5 mouse cellular contexts compared by ENCODE assay signal in the genomic region with DNA sequence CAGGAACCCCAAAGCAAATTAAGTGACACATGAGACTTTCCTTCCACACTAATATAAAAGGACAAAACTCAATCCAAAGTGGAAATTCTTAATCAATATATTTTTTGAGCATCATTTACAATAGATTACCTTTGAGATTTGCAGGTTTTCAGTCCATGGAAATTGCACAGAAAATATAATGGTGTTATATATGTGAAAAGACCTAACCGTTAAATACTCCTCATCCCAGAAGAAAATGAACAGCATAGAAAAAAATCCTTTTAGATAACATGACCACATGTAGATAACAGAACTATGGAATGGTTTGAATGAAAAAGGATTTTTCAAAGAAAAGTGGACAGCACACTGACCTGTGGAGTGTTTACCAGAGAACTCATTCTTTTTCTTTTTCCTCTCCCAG. TPM values are rescaled to one million over a fixed set of nuclear protein-coding genes. Genes with fewer than 3 reads are reported as not detected.
A peak's percentile ranks its signal among the peaks of the same experiment; 100 is the strongest.
DNase-seq lines count a peak whose midpoint lies in the region; ATAC-seq lines count a peak whose summit lies in the region.
"Not testable (repeated sequence)": the region's sequence is repeated elsewhere in the genome, so short reads cannot be mapped to it uniquely, and the experiment has no call there.
"Had no signal": no experiment of that assay in that cellular context is flagged by ENCODE, and none has a peak within 500 bp of the region (broad histone marks: within the 10 kb centered on the region; RNA-seq: fewer than 3 reads in every experiment).

No protein-coding gene starts in this region.

- 93% methylated on average over 1 of the region's 1 CpGs for WGBS in embryonic facial prominence, embryonic 13.5 days
- WGBS in forebrain, embryonic 12.5 days = 95% methylated on average over 1 of the region's 1 CpGs
- 93% methylated on average over 1 of the region's 1 CpGs for WGBS in hindbrain, embryonic 11.5 days
- WGBS in liver, embryonic 11.5 days = 92% methylated on average over 1 of the region's 1 CpGs

- not testable (repeated sequence) for H3K27ac ChIP-seq in embryonic facial prominence, embryonic 13.5 days; forebrain, embryonic 12.5 days; hindbrain, embryonic 11.5 days (ENCODE audit: low read depth, low read length); liver, embryonic 11.5 days (ENCODE audit: low read depth, low read length)

- peak; percentile 53; the same call in 1 of the 2 replicates for ATAC-seq in embryonic facial prominence, embryonic 13.5 days (ENCODE audit: insufficient number of reproducible peaks, insufficient read depth, low FRiP score, low TSS enrichment, low read depth)
- 0 out of 2 replicates have a peak, but pooled peaks have one; percentile 33 for ATAC-seq in forebrain, embryonic 12.5 days (ENCODE audit: low FRiP score)
- peak; percentile 38 for ATAC-seq in hindbrain, embryonic 11.5 days (ENCODE audit: low FRiP score)
- 0 out of 2 replicates have a peak, but pooled peaks have one; percentile 33 for ATAC-seq in liver, embryonic 11.5 days (replicated peaks; ENCODE audit: low FRiP score)

- not testable (repeated sequence) for H3K9ac ChIP-seq in embryonic facial prominence, embryonic 13.5 days; forebrain, embryonic 12.5 days; hindbrain, embryonic 11.5 days (ENCODE audit: low read depth, low read length); liver, embryonic 11.5 days (ENCODE audit: low read depth, low read length)

- H3K27me3 ChIP-seq in embryonic facial prominence, embryonic 13.5 days; forebrain, embryonic 12.5 days; hindbrain, embryonic 11.5 days (ENCODE audit: control insufficient read depth, insufficient read depth, low read length); liver, embryonic 11.5 days (replicated peaks; ENCODE audit: control insufficient read depth, insufficient read depth, low read length): not testable (repeated sequence)

- H3K4me1 ChIP-seq in embryonic facial prominence, embryonic 13.5 days; forebrain, embryonic 12.5 days; hindbrain, embryonic 11.5 days (replicated peaks; ENCODE audit: control insufficient read depth, insufficient read depth, low read length); liver, embryonic 11.5 days (replicated peaks; ENCODE audit: control insufficient read depth, insufficient read depth, low read length): not testable (repeated sequence)

- not testable (repeated sequence) for DNase-seq in hindbrain, embryonic 11.5 days (ENCODE audit: low spot score); liver, embryonic 11.5 days (ENCODE audit: low spot score)

- H3K4me3 ChIP-seq in embryonic facial prominence, embryonic 13.5 days; forebrain, embryonic 12.5 days (replicated peaks); hindbrain, embryonic 11.5 days (ENCODE audit: low read depth, low read length); liver, embryonic 11.5 days (ENCODE audit: low read depth, low read length): not testable (repeated sequence)

- not testable (repeated sequence) for H3K36me3 ChIP-seq in embryonic facial prominence, embryonic 13.5 days; forebrain, embryonic 12.5 days (replicated peaks); hindbrain, embryonic 11.5 days (ENCODE audit: control insufficient read depth, insufficient read depth, low read length); liver, embryonic 11.5 days (ENCODE audit: control insufficient read depth, insufficient read depth, low read length)

- H3K9me3 ChIP-seq in embryonic facial prominence, embryonic 13.5 days = peaks cover 13% of the 10 kb centered on the region
- H3K9me3 ChIP-seq in forebrain, embryonic 12.5 days = peaks cover 19% of the 10 kb centered on the region
- not testable (repeated sequence) for H3K9me3 ChIP-seq in hindbrain, embryonic 11.5 days (ENCODE audit: control insufficient read depth, low read length); liver, embryonic 11.5 days (ENCODE audit: control insufficient read depth, low read length)

- not testable (repeated sequence) for H3K4me2 ChIP-seq in embryonic facial prominence, embryonic 13.5 days; forebrain, embryonic 12.5 days; hindbrain, embryonic 11.5 days (replicated peaks; ENCODE audit: low read depth, low read length); liver, embryonic 11.5 days

RNA-seq across cellular contexts. Expression of a gene that starts 14.3 kb away (rescaled TPM):
- polyA plus RNA-seq in embryonic facial prominence, embryonic 13.5 days (2015; fragmentation: Nextera tagmentation; extraction: Ambion mirVana) = 7.6 TPM in 2 replicates
- 5.5 and 5.7 TPM in 2 replicates for polyA plus RNA-seq in forebrain, embryonic 12.5 days (2016; fragmentation: Nextera tagmentation; extraction: Ambion mirVana)
- polyA plus RNA-seq in hindbrain, embryonic 11.5 days (2014; fragmentation: Nextera tagmentation; extraction: Ambion mirVana) = 7.9 and 8.6 TPM in 2 replicates
- 15.1 and 15.7 TPM in 2 replicates for polyA plus RNA-seq in liver, embryonic 11.5 days (2014; fragmentation: Nextera tagmentation; extraction: Ambion mirVana)
- polyA plus RNA-seq: erythroblast, embryonic 14.5 days had no signal

RNA-seq across cellular contexts. Expression of a gene that starts 52.9 kb away (rescaled TPM):
- 7.9 and 8.6 TPM in 2 replicates for polyA plus RNA-seq in embryonic facial prominence, embryonic 13.5 days (2015; fragmentation: Nextera tagmentation; extraction: Ambion mirVana)
- polyA plus RNA-seq in forebrain, embryonic 12.5 days (2016; fragmentation: Nextera tagmentation; extraction: Ambion mirVana) = 6.1 TPM in 2 replicates
- 5.5 and 7.3 TPM in 2 replicates for polyA plus RNA-seq in hindbrain, embryonic 11.5 days (2014; fragmentation: Nextera tagmentation; extraction: Ambion mirVana)
- 2.9 and 3.1 TPM in 2 replicates for polyA plus RNA-seq in liver, embryonic 11.5 days (2014; fragmentation: Nextera tagmentation; extraction: Ambion mirVana)
- polyA plus RNA-seq: erythroblast, embryonic 14.5 days had no signal
